Mouse (Mus musculus): ENCODE measurements around the gene Cacna2d3.

DNA sequence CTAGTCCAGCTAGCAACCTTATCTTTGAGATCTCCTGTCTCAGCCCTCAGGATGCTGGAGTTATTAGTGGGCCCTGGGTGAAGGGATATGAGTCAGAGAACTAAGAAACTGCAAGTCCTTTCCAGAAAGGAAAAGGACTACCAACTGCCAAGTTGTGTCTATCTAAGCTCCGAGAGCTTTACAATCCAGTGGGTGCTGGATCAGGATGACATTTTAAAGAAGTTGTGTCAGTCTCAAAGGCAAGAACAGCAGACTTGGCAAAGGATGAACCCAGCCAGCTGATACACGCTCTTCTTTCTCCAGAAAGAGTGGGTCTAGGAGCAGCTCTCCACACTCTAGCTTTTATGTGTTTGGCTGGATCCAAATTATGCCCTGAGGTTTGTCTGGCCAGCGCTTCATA, 530.2 kb downstream of the Cacna2d3 start:
- TF ChIP-seq CTCF (IDR thresholded peaks at IDR 0.05; ENCODE audit: insufficient read depth, low read depth, low read length) = no peak
- TF ChIP-seq POLR2A (IDR thresholded peaks at IDR 0.05; ENCODE audit: insufficient read depth, low read depth, low read length) = no peak

Measured in olfactory bulb, adult 2 months (tissue).